Mouse (Mus musculus) brain, embryonic 14.5 days (tissue): Measurements from ENCODE around the gene Trpm3.

Source experiments
- CTCF ChIP-seq: fragments of 200-500 bp; IDR thresholded peaks from 2 replicates; pipeline ENCODE4 v1.5.1; 2012; ENCODE audit warnings: inconsistent platforms, mild to moderate bottlenecking, moderate library complexity, borderline replicate concordance; ENCODE audit not compliant: insufficient read depth, insufficient read length; ENCODE audit errors: extremely low read depth
- POLR2A ChIP-seq: fragments of 200-500 bp; IDR thresholded peaks from 2 replicates; pipeline ENCODE4 v1.6.1; 2012; ENCODE audit warnings: mild to moderate bottlenecking, inconsistent platforms, borderline replicate concordance; ENCODE audit not compliant: poor library complexity, insufficient read depth, insufficient read length, severe bottlenecking; ENCODE audit errors: extremely low read depth

- TF ChIP-seq CTCF (no peak), POLR2A (no peak)
These were observed 169.2 kb downstream of the Trpm3 start for GRCm38 (mm10) chr19:22308081-22308480.
